Mouse (Mus musculus): ENCODE results near the gene Creld2. TPM values are rescaled to one million over a fixed set of nuclear protein-coding genes. Genes with fewer than 3 reads are reported as not detected.

Gene Creld2
- polyA plus RNA-seq, 1 experiment from 2014 or later = 71.9 TPM

GRCm38 (mm10) chr15:88830696-88831095 is 11.2 kb downstream of the Creld2 start:
- ATAC-seq (ENCODE audit: insufficient number of reproducible peaks, insufficient read depth, low FRiP score, low TSS enrichment) = no peak
- WGBS = 77% methylated on average over 5 of the region's 5 CpGs

GRCm38 (mm10) chr15:88831482-88831881 is 12.0 kb downstream of the Creld2 start:
- Histone ChIP-seq H3K9ac (no peak overlapping the region), H3K27me3 (no peaks in the 10 kb centered on the region), H3K4me1 (no peaks in the 10 kb centered on the region; the same call in 1 of the 2 replicates), H3K4me3 (no peak overlapping the region), H3K36me3 (0 out of 2 replicates have a peak, but pooled peaks cover 2% of the 10 kb centered on the region), H3K9me3 (no peaks in the 10 kb centered on the region), H3K27ac (no peak overlapping the region), H3K4me2 (replicated peaks) (no peak overlapping the region)
- no peak for ATAC-seq (ENCODE audit: insufficient number of reproducible peaks, insufficient read depth, low FRiP score, low TSS enrichment)
- WGBS = 67% methylated on average over 5 of the region's 5 CpGs

More at GRCm38 (mm10) chr15:88830696-88831095, 11.2 kb downstream of the Creld2 start:
- Histone ChIP-seq H3K9ac (no peak overlapping the region), H3K27ac (no peak overlapping the region), H3K27me3 (no peaks in the 10 kb centered on the region), H3K4me1 (no peaks in the 10 kb centered on the region; the same call in 1 of the 2 replicates), H3K36me3 (peaks cover 10% of the 10 kb centered on the region), H3K9me3 (no peaks in the 10 kb centered on the region), H3K4me2 (replicated peaks) (no peak overlapping the region), H3K4me3 (no peak overlapping the region)

GRCm38 (mm10) chr15:88832536-88832935 is 13.1 kb downstream of the Creld2 start:
- no peaks in the 10 kb centered on the region for H3K27me3 ChIP-seq
- H3K4me2 ChIP-seq (replicated peaks) = no peak overlapping the region
- H3K27ac ChIP-seq = no peak overlapping the region
- ATAC-seq (ENCODE audit: insufficient number of reproducible peaks, insufficient read depth, low FRiP score, low TSS enrichment) = no peak
- H3K4me1 ChIP-seq = peaks cover 5% of the 10 kb centered on the region; the same call in 1 of the 2 replicates
- H3K36me3 ChIP-seq = no peaks in the 10 kb centered on the region
- H3K9me3 ChIP-seq = no peaks in the 10 kb centered on the region
- no peak overlapping the region for H3K9ac ChIP-seq
- 73% methylated on average over 9 of the region's 9 CpGs for WGBS
- no peak overlapping the region for H3K4me3 ChIP-seq

- H3K27ac ChIP-seq = no peak overlapping the region
- peaks cover 16% of the 10 kb centered on the region for H3K4me1 ChIP-seq
- H3K36me3 ChIP-seq = no peaks in the 10 kb centered on the region
- no peaks in the 10 kb centered on the region for H3K27me3 ChIP-seq
- 76% methylated on average over 6 of the region's 6 CpGs for WGBS
- ATAC-seq (ENCODE audit: insufficient number of reproducible peaks, insufficient read depth, low FRiP score, low TSS enrichment) = no peak
- H3K9me3 ChIP-seq = no peaks in the 10 kb centered on the region
- H3K4me2 ChIP-seq (replicated peaks) = no peak overlapping the region
- H3K4me3 ChIP-seq = no peak overlapping the region
- H3K9ac ChIP-seq = no peak overlapping the region
Measured at GRCm38 (mm10) chr15:88836031-88836430, 16.6 kb downstream of the Creld2 start.

- ATAC-seq (ENCODE audit: insufficient number of reproducible peaks, insufficient read depth, low FRiP score, low TSS enrichment) = no peak
- Histone ChIP-seq H3K9ac (no peak overlapping the region), H3K36me3 (no peaks in the 10 kb centered on the region), H3K4me2 (replicated peaks) (peak overlapping the region; percentile 79; the same call in 1 of the 2 replicates), H3K4me1 (peaks cover 16% of the 10 kb centered on the region), H3K9me3 (no peaks in the 10 kb centered on the region), H3K4me3 (no peak overlapping the region; the same call in 1 of the 2 replicates), H3K27me3 (no peaks in the 10 kb centered on the region), H3K27ac (no peak overlapping the region)
- WGBS = 55% methylated on average over 5 of the region's 5 CpGs
Measured at GRCm38 (mm10) chr15:88836571-88836970, 17.1 kb downstream of the Creld2 start.

GRCm38 (mm10) chr15:88837199-88837932 is 17.9 kb downstream of the Creld2 start:
- Histone ChIP-seq H3K9me3 (no peaks in the 10 kb centered on the region), H3K27ac (no peak overlapping the region), H3K9ac (peak overlapping the region; percentile 47), H3K36me3 (no peaks in the 10 kb centered on the region), H3K27me3 (no peaks in the 10 kb centered on the region), H3K4me3 (peak overlapping the region; percentile 40), H3K4me1 (peaks cover 16% of the 10 kb centered on the region), H3K4me2 (replicated peaks) (peak overlapping the region; percentile 79)
- under 1% methylated on average over 30 of the region's 39 CpGs for WGBS
- ATAC-seq (ENCODE audit: insufficient number of reproducible peaks, insufficient read depth, low FRiP score, low TSS enrichment) = no peak

- peak overlapping the region; percentile 47 for H3K9ac ChIP-seq
- ATAC-seq (ENCODE audit: insufficient number of reproducible peaks, insufficient read depth, low FRiP score, low TSS enrichment) = no peak
- no peaks in the 10 kb centered on the region for H3K9me3 ChIP-seq
- H3K36me3 ChIP-seq = no peaks in the 10 kb centered on the region
- peak overlapping the region; percentile 40 for H3K4me3 ChIP-seq
- H3K4me2 ChIP-seq (replicated peaks) = peak overlapping the region; percentile 79
- 1% methylated on average over 11 of the region's 11 CpGs for WGBS
- no peaks in the 10 kb centered on the region for H3K27me3 ChIP-seq
- no peak overlapping the region for H3K27ac ChIP-seq
- H3K4me1 ChIP-seq = peaks cover 16% of the 10 kb centered on the region
Measured at GRCm38 (mm10) chr15:88837977-88838376, 18.5 kb downstream of the Creld2 start.

- no peaks in the 10 kb centered on the region for H3K9me3 ChIP-seq
- ATAC-seq (ENCODE audit: insufficient number of reproducible peaks, insufficient read depth, low FRiP score, low TSS enrichment) = peak; percentile 74; the same call in 1 of the 2 replicates
- no peak overlapping the region for H3K9ac ChIP-seq
- no peaks in the 10 kb centered on the region for H3K36me3 ChIP-seq
- H3K4me3 ChIP-seq = no peak overlapping the region
- H3K4me1 ChIP-seq = peaks cover 19% of the 10 kb centered on the region
- peak overlapping the region; percentile 14; the same call in 1 of the 2 replicates for H3K27ac ChIP-seq
- WGBS = 14% methylated on average over 9 of the region's 9 CpGs
- H3K27me3 ChIP-seq = no peaks in the 10 kb centered on the region
- peak overlapping the region; percentile 9 for H3K4me2 ChIP-seq (replicated peaks)
Measured at GRCm38 (mm10) chr15:88839271-88839670, 19.8 kb downstream of the Creld2 start.

GRCm38 (mm10) chr15:88840126-88840525 is 20.7 kb downstream of the Creld2 start:
- 35% methylated on average over 10 of the region's 10 CpGs for WGBS
- Histone ChIP-seq H3K27ac (peak overlapping the region; percentile 36; the same call in 1 of the 2 replicates), H3K4me3 (no peak overlapping the region), H3K4me2 (replicated peaks) (no peak overlapping the region), H3K36me3 (no peaks in the 10 kb centered on the region), H3K27me3 (no peaks in the 10 kb centered on the region), H3K9me3 (no peaks in the 10 kb centered on the region), H3K4me1 (peaks cover 19% of the 10 kb centered on the region), H3K9ac (no peak overlapping the region)
- no peak for ATAC-seq (ENCODE audit: insufficient number of reproducible peaks, insufficient read depth, low FRiP score, low TSS enrichment)

- no peak overlapping the region for H3K4me2 ChIP-seq (replicated peaks)
- no peak overlapping the region for H3K9ac ChIP-seq
- H3K9me3 ChIP-seq = no peaks in the 10 kb centered on the region
- 90% methylated on average over 2 of the region's 2 CpGs for WGBS
- H3K4me1 ChIP-seq = peaks cover 19% of the 10 kb centered on the region
- H3K4me3 ChIP-seq = no peak overlapping the region
- H3K27ac ChIP-seq = no peak overlapping the region
- ATAC-seq (ENCODE audit: insufficient number of reproducible peaks, insufficient read depth, low FRiP score, low TSS enrichment) = no peak
- H3K36me3 ChIP-seq = no peaks in the 10 kb centered on the region
- H3K27me3 ChIP-seq = no peaks in the 10 kb centered on the region
Measured at GRCm38 (mm10) chr15:88841160-88841559, 21.7 kb downstream of the Creld2 start.

GRCm38 (mm10) chr15:88841580-88842299 is 22.3 kb downstream of the Creld2 start:
- Histone ChIP-seq H3K27ac (no peak overlapping the region), H3K4me3 (no peak overlapping the region), H3K4me1 (peaks cover 19% of the 10 kb centered on the region), H3K9ac (no peak overlapping the region), H3K27me3 (no peaks in the 10 kb centered on the region), H3K9me3 (no peaks in the 10 kb centered on the region), H3K36me3 (no peaks in the 10 kb centered on the region), H3K4me2 (replicated peaks) (no peak overlapping the region)
- WGBS = 89% methylated on average over 3 of the region's 3 CpGs
- no peak for ATAC-seq (ENCODE audit: insufficient number of reproducible peaks, insufficient read depth, low FRiP score, low TSS enrichment)

- H3K9me3 ChIP-seq = no peaks in the 10 kb centered on the region
- no peak for ATAC-seq (ENCODE audit: insufficient number of reproducible peaks, insufficient read depth, low FRiP score, low TSS enrichment)
- WGBS = 85% methylated on average over 3 of the region's 3 CpGs
- H3K4me2 ChIP-seq (replicated peaks) = no peak overlapping the region
- no peaks in the 10 kb centered on the region for H3K27me3 ChIP-seq
- no peak overlapping the region for H3K27ac ChIP-seq
- peaks cover 16% of the 10 kb centered on the region for H3K4me1 ChIP-seq
- H3K4me3 ChIP-seq = no peak overlapping the region
- no peak overlapping the region for H3K9ac ChIP-seq
- no peaks in the 10 kb centered on the region for H3K36me3 ChIP-seq
Measured at GRCm38 (mm10) chr15:88842300-88842673, 22.8 kb downstream of the Creld2 start.

Data from embryonic facial prominence, embryonic 12.5 days (tissue).